Mouse (Mus musculus) intestine, embryonic 16.5 days (tissue): ENCODE data around the gene Tfdp2. TPM values are rescaled to one million over a fixed set of nuclear protein-coding genes. Genes with fewer than 3 reads are reported as not detected.
A peak's percentile ranks its signal among the peaks of the same experiment; 100 is the strongest.

Experiments used
- ATAC-seq: fragments of 200-750 bp; cut with Nextera tagmentation; 2 replicates; pipeline ENCODE4 v1.8.0; 2017; ENCODE audit warnings: moderate TSS enrichment, moderate library complexity
- H3K27ac ChIP-seq: fragments of 300-500 bp; sonication (generic); 2 replicates; pipeline ENCODE4 v1.5.1; 2014; ENCODE audit warnings: mild to moderate bottlenecking, low read length
- H3K27me3 ChIP-seq: fragments of 300-500 bp; sonication (generic); replicated peaks from 2 replicates; pipeline ENCODE4 v1.6.1; 2014; ENCODE audit warnings: low read length, control low read depth, mixed read lengths; ENCODE audit not compliant: control insufficient read depth, insufficient read depth
- H3K36me3 ChIP-seq: fragments of 300-500 bp; sonication (generic); 2 replicates; pipeline ENCODE4 v1.6.1; 2014; ENCODE audit warnings: low read length, control low read depth; ENCODE audit not compliant: control insufficient read depth, insufficient read depth
- H3K4me1 ChIP-seq: fragments of 300-500 bp; sonication (generic); 2 replicates; pipeline ENCODE4 v1.6.1; 2014; ENCODE audit warnings: low read length, control low read depth, mixed read lengths; ENCODE audit not compliant: control insufficient read depth, insufficient read depth
- H3K4me2 ChIP-seq: fragments of 300-500 bp; sonication (generic); 2 replicates; pipeline ENCODE4 v1.6.1; 2014; ENCODE audit warnings: low read depth, low read length, control low read depth
- H3K4me3 ChIP-seq: fragments of 300-500 bp; sonication (generic); 2 replicates; pipeline ENCODE4 v1.5.1; 2014; ENCODE audit warnings: mild to moderate bottlenecking, low read length
- H3K9ac ChIP-seq: fragments of 300-500 bp; sonication (generic); 2 replicates; pipeline ENCODE4 v1.6.1; 2014; ENCODE audit warnings: low read depth, low read length
- H3K9me3 ChIP-seq: fragments of 300-500 bp; sonication (generic); 2 replicates; pipeline ENCODE4 v1.6.1; 2016; ENCODE audit warnings: low read length, control low read depth; ENCODE audit not compliant: control insufficient read depth
- WGBS: fragments of 180-500 bp; shearing (Covaris S2); extraction: QIAGEN DNeasy Blood & Tissue Kit; methylation state at CpG from one replicate; pipeline ENCODE4 v1.1.7; 2014; 5-methylcytosine and 5-hydroxymethylcytosine counted together
- polyA plus RNA-seq: library from polyadenylated mRNA; unstranded; fragments of >200 nt; fragmentation: Nextera tagmentation; extraction: Ambion mirVana; gene quantifications from 2 replicates; pipeline ENCODE4 v1.2.1, GENCODE M21; 2015

The Tfdp2 gene
- polyA plus RNA-seq, 1 experiment from 2014 or later = 28.2 TPM

DNA sequence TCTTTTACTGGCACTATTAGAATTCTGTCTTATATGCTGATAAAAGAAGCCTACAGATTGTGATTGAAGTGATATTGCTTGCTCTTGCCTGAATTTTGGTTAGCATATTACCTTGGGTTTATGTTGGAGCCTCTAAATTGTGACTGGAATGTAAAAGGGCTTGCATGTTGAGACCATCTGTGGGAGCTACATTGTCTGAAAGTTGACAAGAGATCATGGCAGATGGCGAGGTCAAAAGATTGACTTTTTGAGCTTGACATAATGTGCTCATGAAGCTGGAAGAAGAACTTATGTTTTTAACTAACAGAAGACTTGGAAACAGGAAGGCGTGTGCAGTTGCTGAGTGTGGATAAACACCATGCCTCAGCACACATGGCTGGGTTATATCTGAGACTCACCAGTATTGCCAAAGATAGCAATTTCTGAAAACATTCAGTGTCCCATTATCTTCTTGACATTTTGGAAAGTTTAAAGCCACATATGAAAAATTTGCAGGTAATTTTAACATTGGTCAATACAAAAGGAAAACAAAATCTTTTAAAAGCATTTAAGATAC, 23.1 kb downstream of the Tfdp2 start:
- WGBS = 62% methylated on average over 2 of the region's 2 CpGs
- H3K9ac ChIP-seq = no peak overlapping the region
- no peaks in the 10 kb centered on the region for H3K4me1 ChIP-seq
- H3K4me2 ChIP-seq = no peak overlapping the region
- no peak overlapping the region for H3K27ac ChIP-seq
- no peak overlapping the region for H3K4me3 ChIP-seq
- H3K27me3 ChIP-seq = no peaks in the 10 kb centered on the region
- no peaks in the 10 kb centered on the region for H3K36me3 ChIP-seq
- no peaks in the 10 kb centered on the region for H3K9me3 ChIP-seq
- no peak for ATAC-seq

- Histone ChIP-seq H3K4me2 (no peak overlapping the region), H3K9ac (no peak overlapping the region), H3K9me3 (no peaks in the 10 kb centered on the region), H3K27me3 (no peaks in the 10 kb centered on the region), H3K27ac (no peak overlapping the region), H3K36me3 (no peaks in the 10 kb centered on the region), H3K4me1 (no peaks in the 10 kb centered on the region), H3K4me3 (no peak overlapping the region)
- no peak for ATAC-seq
Observed at GRCm38 (mm10) chr9:96220419-96220818, 24.3 kb downstream of the Tfdp2 start.

DNA sequence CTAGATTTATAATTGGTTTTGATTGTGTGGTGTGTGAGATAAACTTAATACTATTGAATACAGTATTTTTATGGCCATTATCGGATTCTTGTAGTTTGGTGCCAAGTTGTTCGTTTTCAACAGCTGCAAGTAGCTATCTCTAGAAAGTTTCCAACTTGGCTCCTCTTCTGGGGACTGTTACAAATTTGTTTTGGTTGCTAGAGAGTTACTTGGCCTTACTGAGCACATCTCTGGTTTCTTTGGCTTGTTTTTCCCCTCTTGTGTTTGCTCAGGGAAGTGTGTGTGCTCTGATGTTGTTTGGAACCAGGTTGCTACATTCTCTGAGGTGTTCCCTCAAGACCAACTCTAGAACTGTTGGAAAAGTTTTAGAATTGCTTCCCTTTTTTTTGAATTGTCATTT, 27.2 kb downstream of the Tfdp2 start:
- H3K9ac ChIP-seq = no peak overlapping the region
- H3K27me3 ChIP-seq = no peaks in the 10 kb centered on the region
- ATAC-seq = no peak
- H3K36me3 ChIP-seq = no peaks in the 10 kb centered on the region
- no peaks in the 10 kb centered on the region for H3K9me3 ChIP-seq
- H3K27ac ChIP-seq = no peak overlapping the region
- no peaks in the 10 kb centered on the region for H3K4me1 ChIP-seq
- H3K4me3 ChIP-seq = no peak overlapping the region
- 62% methylated on average over 2 of the region's 2 CpGs for WGBS
- no peak overlapping the region for H3K4me2 ChIP-seq

DNA sequence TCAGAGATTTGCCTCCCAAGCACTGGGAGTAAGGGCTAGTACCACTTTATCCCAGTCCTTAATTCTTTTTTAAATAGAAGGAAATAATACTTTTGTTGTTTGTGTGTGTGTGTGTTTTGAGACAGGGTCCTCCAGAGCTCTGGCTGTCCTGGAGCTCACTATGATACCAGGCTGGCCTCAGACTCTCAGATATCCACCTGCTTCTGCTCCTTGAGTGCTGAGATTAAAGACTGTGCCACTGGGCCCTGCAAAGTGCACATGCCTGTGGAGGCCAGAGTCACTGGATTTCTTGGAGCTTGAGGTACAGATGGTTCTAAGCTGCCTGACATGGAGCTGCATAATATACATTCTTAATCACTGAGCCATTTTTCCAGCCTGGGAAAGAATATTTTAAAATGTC, 32.2 kb downstream of the Tfdp2 start:
- no peak overlapping the region for H3K9ac ChIP-seq
- no peaks in the 10 kb centered on the region for H3K4me1 ChIP-seq
- no peak overlapping the region for H3K4me2 ChIP-seq
- H3K36me3 ChIP-seq = no peaks in the 10 kb centered on the region
- no peak overlapping the region for H3K27ac ChIP-seq
- H3K4me3 ChIP-seq = no peak overlapping the region
- H3K27me3 ChIP-seq = no peaks in the 10 kb centered on the region
- ATAC-seq = no peak
- no peaks in the 10 kb centered on the region for H3K9me3 ChIP-seq

GRCm38 (mm10) chr9:96230271-96230670, 34.2 kb downstream of the Tfdp2 start:
- no peaks in the 10 kb centered on the region for H3K27me3 ChIP-seq
- H3K27ac ChIP-seq = no peak overlapping the region
- H3K9ac ChIP-seq = no peak overlapping the region
- no peak overlapping the region for H3K4me3 ChIP-seq
- 74% methylated on average over 2 of the region's 2 CpGs for WGBS
- H3K4me1 ChIP-seq = no peaks in the 10 kb centered on the region
- H3K4me2 ChIP-seq = no peak overlapping the region
- no peaks in the 10 kb centered on the region for H3K36me3 ChIP-seq
- no peak for ATAC-seq
- no peaks in the 10 kb centered on the region for H3K9me3 ChIP-seq

GRCm38 (mm10) chr9:96235477-96235876, 39.4 kb downstream of the Tfdp2 start:
- H3K4me1 ChIP-seq = no peaks in the 10 kb centered on the region
- WGBS = 76% methylated on average over 2 of the region's 2 CpGs

GRCm38 (mm10) chr9:96237391-96237790, 41.3 kb downstream of the Tfdp2 start:
- no peak for ATAC-seq
- no peaks in the 10 kb centered on the region for H3K9me3 ChIP-seq

More at GRCm38 (mm10) chr9:96235477-96235876, 39.4 kb downstream of the Tfdp2 start:
- H3K27me3 ChIP-seq = no peaks in the 10 kb centered on the region
- H3K36me3 ChIP-seq = no peaks in the 10 kb centered on the region
- no peak overlapping the region for H3K4me3 ChIP-seq
- H3K4me2 ChIP-seq = no peak overlapping the region
- H3K9me3 ChIP-seq = no peaks in the 10 kb centered on the region
- H3K9ac ChIP-seq = no peak overlapping the region
- ATAC-seq = no peak
- no peak overlapping the region for H3K27ac ChIP-seq

GRCm38 (mm10) chr9:96238286-96238685, 42.2 kb downstream of the Tfdp2 start:
- H3K27ac ChIP-seq = no peak overlapping the region
- H3K4me2 ChIP-seq = no peak overlapping the region
- H3K4me3 ChIP-seq = no peak overlapping the region
- no peaks in the 10 kb centered on the region for H3K27me3 ChIP-seq
- H3K9ac ChIP-seq = no peak overlapping the region
- WGBS = 83% methylated on average over 1 of the region's 1 CpGs
- H3K36me3 ChIP-seq = no peaks in the 10 kb centered on the region
- no peak for ATAC-seq
- H3K4me1 ChIP-seq = no peaks in the 10 kb centered on the region
- no peaks in the 10 kb centered on the region for H3K9me3 ChIP-seq

More at GRCm38 (mm10) chr9:96237391-96237790, 41.3 kb downstream of the Tfdp2 start:
- Histone ChIP-seq H3K9ac (no peak overlapping the region), H3K27me3 (no peaks in the 10 kb centered on the region), H3K4me2 (no peak overlapping the region), H3K4me1 (no peaks in the 10 kb centered on the region), H3K4me3 (no peak overlapping the region), H3K36me3 (no peaks in the 10 kb centered on the region), H3K27ac (no peak overlapping the region)
- 86% methylated on average over 1 of the region's 1 CpGs for WGBS

GRCm38 (mm10) chr9:96241134-96242097, 45.3 kb downstream of the Tfdp2 start:
- no peak overlapping the region for H3K27ac ChIP-seq
- no peaks in the 10 kb centered on the region for H3K36me3 ChIP-seq
- no peak overlapping the region for H3K4me3 ChIP-seq
- H3K27me3 ChIP-seq = no peaks in the 10 kb centered on the region
- peak; percentile 77 for ATAC-seq
- H3K9ac ChIP-seq = no peak overlapping the region
- H3K4me2 ChIP-seq = no peak overlapping the region
- 88% methylated on average over 10 of the region's 10 CpGs for WGBS
- no peaks in the 10 kb centered on the region for H3K4me1 ChIP-seq
- no peaks in the 10 kb centered on the region for H3K9me3 ChIP-seq
